Comparison of ENCODE assay signal across 26 mouse cellular contexts in the genomic region with DNA sequence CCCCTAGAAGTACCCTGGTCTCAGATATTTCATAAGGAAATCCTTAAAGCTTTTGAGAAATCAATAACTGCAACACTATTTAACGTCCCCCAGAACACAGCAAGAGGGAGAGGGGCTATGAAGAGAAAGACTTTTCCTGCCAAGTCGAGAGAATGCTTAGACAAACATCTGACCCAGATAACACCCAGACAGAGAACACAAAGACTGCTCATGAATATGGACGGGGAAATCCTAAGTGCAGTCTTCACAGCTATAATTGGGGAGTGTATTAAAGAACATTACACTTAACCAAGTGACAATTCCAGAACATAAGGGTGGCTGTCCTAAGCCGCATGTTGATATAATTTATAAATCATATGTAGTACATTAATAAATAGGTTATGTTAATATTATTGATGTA.
"Had no signal": no experiment of that assay in that cellular context is flagged by ENCODE, and none has a peak within 500 bp of the region (broad histone marks: within the 10 kb centered on the region; RNA-seq: fewer than 3 reads in every experiment).

No protein-coding gene starts in this region.

- H3K4me1 ChIP-seq: liver, embryonic 12.5 days; liver, embryonic 15.5 days; lung, embryonic 15.5 days had no signal

- H3K27ac ChIP-seq: kidney, postnatal 0 days; layer of hippocampus, adult 2 months; limb, embryonic 10.5 days; limb, embryonic 13.5 days; liver, embryonic 12.5 days; liver, embryonic 15.5 days; lung, embryonic 15.5 days; midbrain, embryonic 10.5 days; midbrain, embryonic 13.5 days; neural tube, embryonic 13.5 days; stomach, postnatal 0 days had no signal

- H3K4me2 ChIP-seq: limb, embryonic 13.5 days; liver, embryonic 12.5 days; liver, embryonic 15.5 days; lung, embryonic 15.5 days; midbrain, embryonic 13.5 days; neural tube, embryonic 13.5 days had no signal

- DNase-seq: kidney, postnatal 25 days; layer of hippocampus, adult 9-11 months; liver; lung, adult 18-20 months; lung, postnatal 10 days; lung, postnatal 36 days; right cerebral cortex, adult 18-20 months; right cerebral cortex, postnatal 14 days; right cerebral cortex, postnatal 4 days; thymus, adult 2 months; thymus, postnatal 14 days; thymus, postnatal 4 days had no signal

- H3K9me3 ChIP-seq: limb, embryonic 10.5 days; limb, embryonic 13.5 days; liver, embryonic 12.5 days; liver, embryonic 15.5 days; lung, embryonic 15.5 days; midbrain, embryonic 13.5 days; neural tube, embryonic 13.5 days had no signal

- H3K9ac ChIP-seq: limb, embryonic 13.5 days; liver, embryonic 12.5 days; liver, embryonic 15.5 days; lung, embryonic 15.5 days; midbrain, embryonic 13.5 days; neural tube, embryonic 13.5 days had no signal

- H3K4me3 ChIP-seq: layer of hippocampus, adult 2 months; limb, embryonic 10.5 days; limb, embryonic 13.5 days; liver, embryonic 12.5 days; liver, embryonic 15.5 days; lung, embryonic 15.5 days; megakaryocyte, embryonic 14.5 days; midbrain, embryonic 10.5 days; midbrain, embryonic 13.5 days; myocyte; neural tube, embryonic 13.5 days had no signal

- ATAC-seq: liver, embryonic 12.5 days; midbrain, embryonic 13.5 days; midbrain, embryonic 16.5 days had no signal

- H3K27me3 ChIP-seq: liver, embryonic 12.5 days; liver, embryonic 15.5 days; lung, embryonic 15.5 days had no signal

- H3K36me3 ChIP-seq: limb, embryonic 10.5 days; limb, embryonic 13.5 days; liver, embryonic 12.5 days; liver, embryonic 15.5 days; lung, embryonic 15.5 days; midbrain, embryonic 10.5 days; midbrain, embryonic 13.5 days; neural tube, embryonic 13.5 days had no signal
